Comparison of ENCODE assay signal across 22 mouse cellular contexts in genomic region chr12:81928382-81928770, GRCm38 (mm10).
DNase-seq lines count a peak whose midpoint lies in the region; ATAC-seq and TF ChIP-seq lines count a peak whose summit lies in the region.
"Had no signal": no experiment of that assay in that cellular context is flagged by ENCODE, and none has a peak within 500 bp of the region (broad histone marks: within the 10 kb centered on the region; RNA-seq: fewer than 3 reads in every experiment).

No protein-coding gene starts in this region.

- ATAC-seq in forebrain, embryonic 15.5 days (replicated peaks), result no peak
- ATAC-seq in forebrain, embryonic 11.5 days (replicated peaks; ENCODE audit: low FRiP score), result no peak
- ATAC-seq: activated CD4-positive, CD25-positive, alpha-beta regulatory T cell, adult 4 months; Patski had no signal

- no peak overlapping the region for H3K4me3 ChIP-seq in forebrain, embryonic 15.5 days
- no peak overlapping the region for H3K4me3 ChIP-seq in forebrain, embryonic 11.5 days (ENCODE audit: low read depth, low read length)
- no peak overlapping the region for H3K4me3 ChIP-seq in layer of hippocampus, adult 2 months
- H3K4me3 ChIP-seq in bone marrow, adult 2 months (replicated peaks; ENCODE audit: control insufficient read depth, low read depth, low read length), result peak overlapping the region; percentile 31
- H3K4me3 ChIP-seq: embryonic facial prominence, embryonic 12.5 days; heart, adult 2 months; heart, embryonic 12.5 days; hindbrain, embryonic 10.5 days; intestine, embryonic 15.5 days had no signal

- TF ChIP-seq CTCF in layer of hippocampus, adult 2 months (conservative IDR thresholded peaks at IDR 0.05), result no peak
- TF ChIP-seq CTCF in bone marrow, adult 2 months (IDR thresholded peaks at IDR 0.05; ENCODE audit: control insufficient read depth, insufficient read depth, low read length), result no peak
- TF ChIP-seq CTCF in brain, embryonic 14.5 days (IDR thresholded peaks at IDR 0.05; ENCODE audit: borderline replicate concordance, extremely low read depth, insufficient read depth, insufficient read length), result no peak

- no peaks in the 10 kb centered on the region for H3K27me3 ChIP-seq in forebrain, embryonic 15.5 days
- H3K27me3 ChIP-seq in forebrain, embryonic 11.5 days (ENCODE audit: control insufficient read depth, insufficient read depth, low read length), result no peaks in the 10 kb centered on the region
- H3K27me3 ChIP-seq: CH12.LX; embryonic facial prominence, embryonic 12.5 days; heart, embryonic 12.5 days; intestine, embryonic 15.5 days; Patski had no signal

- H3K4me2 ChIP-seq in forebrain, embryonic 15.5 days (replicated peaks), result no peak overlapping the region
- no peak overlapping the region for H3K4me2 ChIP-seq in forebrain, embryonic 11.5 days (ENCODE audit: low read depth, low read length, severe bottlenecking)
- H3K4me2 ChIP-seq: embryonic facial prominence, embryonic 12.5 days; heart, embryonic 12.5 days; hindbrain, embryonic 14.5 days; intestine, embryonic 15.5 days had no signal

- no peak for TF ChIP-seq POLR2A in bone marrow, adult 2 months (IDR thresholded peaks at IDR 0.05; ENCODE audit: borderline replicate concordance, control insufficient read depth, low read depth, low read length)
- TF ChIP-seq POLR2A in brain, embryonic 14.5 days (IDR thresholded peaks at IDR 0.05; ENCODE audit: borderline replicate concordance, extremely low read depth, insufficient read depth, insufficient read length, poor library complexity, severe bottlenecking), result no peak

- 0 out of 2 replicates have a peak, but pooled peaks cover 7% of the 10 kb centered on the region for H3K36me3 ChIP-seq in forebrain, embryonic 15.5 days
- no peaks in the 10 kb centered on the region for H3K36me3 ChIP-seq in forebrain, embryonic 11.5 days (ENCODE audit: control insufficient read depth, insufficient read depth, low read length)
- H3K36me3 ChIP-seq: embryonic facial prominence, embryonic 12.5 days; intestine, embryonic 15.5 days had no signal

- H3K27ac ChIP-seq in forebrain, embryonic 15.5 days (replicated peaks), result peak overlapping the region; percentile 37; the same call in 1 of the 2 replicates
- no peak overlapping the region for H3K27ac ChIP-seq in forebrain, embryonic 11.5 days (ENCODE audit: low read depth, low read length)
- H3K27ac ChIP-seq in layer of hippocampus, adult 2 months, result 0 out of 2 replicates have a peak overlapping the region, but pooled peaks have one; percentile 36
- peak overlapping the region; percentile 82 for H3K27ac ChIP-seq in bone marrow, adult 2 months (ENCODE audit: control insufficient read depth, insufficient read depth, low read depth, low read length, poor library complexity)
- H3K27ac ChIP-seq: embryonic facial prominence, embryonic 12.5 days; heart, adult 2 months; hindbrain, embryonic 10.5 days; hindbrain, embryonic 14.5 days; intestine, embryonic 15.5 days had no signal

- 73% methylated on average over 6 of the region's 6 CpGs for WGBS in forebrain, embryonic 15.5 days
- WGBS in forebrain, embryonic 11.5 days, result 92% methylated on average over 6 of the region's 6 CpGs
- WGBS in bone marrow, adult 2 months, result 78% methylated on average over 6 of the region's 6 CpGs

- no peak for DNase-seq in forebrain, embryonic 11.5 days (ENCODE audit: low spot score)
- no peak for DNase-seq in layer of hippocampus, adult 2 months (ENCODE audit: low spot score in 2 of 2)
- DNase-seq in layer of hippocampus, adult 9-11 months, result no peak
- DNase-seq in brain, embryonic 14.5 days (ENCODE audit: low read depth), result peak; percentile 52
- no peak for DNase-seq in thymus, postnatal 0 days (ENCODE audit: low spot score)
- DNase-seq: adrenal gland, postnatal 14 days; cerebellum, adult 11 months; cerebellum, adult 8-10 months; cerebellum, postnatal 14 days; embryo, embryonic 11 days; gastrocnemius, postnatal 36 days; heart, adult 2 months had no signal

- H3K4me1 ChIP-seq in forebrain, embryonic 15.5 days, result peaks cover 20% of the 10 kb centered on the region
- H3K4me1 ChIP-seq in forebrain, embryonic 11.5 days (replicated peaks; ENCODE audit: control insufficient read depth, insufficient read depth, low read length), result no peaks in the 10 kb centered on the region
- peaks cover 2% of the 10 kb centered on the region for H3K4me1 ChIP-seq in bone marrow, adult 2 months (ENCODE audit: control insufficient read depth, insufficient read depth, low read length)
- H3K4me1 ChIP-seq: hindbrain, embryonic 10.5 days had no signal

- H3K9ac ChIP-seq in forebrain, embryonic 15.5 days (replicated peaks), result no peak overlapping the region
- H3K9ac ChIP-seq in forebrain, embryonic 11.5 days (ENCODE audit: low read length), result no peak overlapping the region
- H3K9ac ChIP-seq: embryonic facial prominence, embryonic 12.5 days; heart, embryonic 12.5 days; hindbrain, embryonic 14.5 days had no signal

- H3K9me3 ChIP-seq in forebrain, embryonic 15.5 days, result no peaks in the 10 kb centered on the region
- no peaks in the 10 kb centered on the region for H3K9me3 ChIP-seq in forebrain, embryonic 11.5 days (ENCODE audit: control insufficient read depth, low read length)
- H3K9me3 ChIP-seq: embryonic facial prominence, embryonic 12.5 days; heart, embryonic 12.5 days; hindbrain, embryonic 10.5 days; intestine, embryonic 15.5 days had no signal
